Mouse (Mus musculus) liver, embryonic 11.5 days (tissue): ENCODE data around the gene Slc6a6. TPM values are rescaled to one million over a fixed set of nuclear protein-coding genes. Genes with fewer than 3 reads are reported as not detected.

ENCODE experiments used
- ATAC-seq: fragments of 200-750 bp; cut with Nextera tagmentation; replicated peaks from 2 replicates; pipeline ENCODE4 v1.8.0; 2017; ENCODE audit warnings: moderate number of reproducible peaks, mild to moderate bottlenecking, moderate TSS enrichment, moderate library complexity; ENCODE audit not compliant: low FRiP score
- DNase-seq: peaks from one replicate; pipeline ENCODE4 v3.0.0-alpha.2; 2017; ENCODE audit warnings: low spot score
- H3K27ac ChIP-seq: fragments of 300-500 bp; sonication (generic); 2 replicates; pipeline ENCODE4 v1.5.1; 2014; ENCODE audit warnings: mild to moderate bottlenecking, low read depth, low read length, control low read depth
- H3K27me3 ChIP-seq: fragments of 300-500 bp; sonication (generic); replicated peaks from 2 replicates; pipeline ENCODE4 v1.6.1; 2014; ENCODE audit warnings: low read length, mixed read lengths; ENCODE audit not compliant: control insufficient read depth, insufficient read depth
- H3K36me3 ChIP-seq: fragments of 300-500 bp; sonication (generic); 2 replicates; pipeline ENCODE4 v1.6.1; 2014; ENCODE audit warnings: mild to moderate bottlenecking, low read length, moderate library complexity, mixed read lengths; ENCODE audit not compliant: control insufficient read depth, insufficient read depth
- H3K4me1 ChIP-seq: fragments of 300-500 bp; sonication (generic); replicated peaks from 2 replicates; pipeline ENCODE4 v1.6.1; 2014; ENCODE audit warnings: low read length, mixed read lengths; ENCODE audit not compliant: control insufficient read depth, insufficient read depth
- H3K4me2 ChIP-seq: fragments of 300-500 bp; sonication (generic); 2 replicates; pipeline ENCODE4 v1.6.1; 2014; ENCODE audit warnings: mild to moderate bottlenecking, control low read depth, moderate library complexity
- H3K4me3 ChIP-seq: fragments of 300-500 bp; sonication (generic); 2 replicates; pipeline ENCODE4 v1.5.1; 2014; ENCODE audit warnings: low read depth, low read length, control low read depth
- H3K9ac ChIP-seq: fragments of 300-500 bp; sonication (generic); 2 replicates; pipeline ENCODE4 v1.6.1; 2014; ENCODE audit warnings: low read depth, low read length, control low read depth
- H3K9me3 ChIP-seq: fragments of 300-500 bp; sonication (generic); 2 replicates; pipeline ENCODE4 v1.6.1; 2016; ENCODE audit warnings: low read length, inconsistent platforms, mixed read lengths; ENCODE audit not compliant: control insufficient read depth
- WGBS: fragments of 180-500 bp; shearing (Covaris S2); extraction: QIAGEN DNeasy Blood & Tissue Kit; methylation state at CpG from one replicate; pipeline ENCODE4 v1.1.7; 2014; 5-methylcytosine and 5-hydroxymethylcytosine counted together
- polyA plus RNA-seq: library from polyadenylated mRNA; unstranded; fragments of >200 nt; fragmentation: Nextera tagmentation; extraction: Ambion mirVana; gene quantifications from 2 replicates; pipeline ENCODE4 v1.2.1, GENCODE M21; 2014

Slc6a6 gene
- polyA plus RNA-seq, 1 experiment from 2014 or later, result 33.2 TPM

DNA sequence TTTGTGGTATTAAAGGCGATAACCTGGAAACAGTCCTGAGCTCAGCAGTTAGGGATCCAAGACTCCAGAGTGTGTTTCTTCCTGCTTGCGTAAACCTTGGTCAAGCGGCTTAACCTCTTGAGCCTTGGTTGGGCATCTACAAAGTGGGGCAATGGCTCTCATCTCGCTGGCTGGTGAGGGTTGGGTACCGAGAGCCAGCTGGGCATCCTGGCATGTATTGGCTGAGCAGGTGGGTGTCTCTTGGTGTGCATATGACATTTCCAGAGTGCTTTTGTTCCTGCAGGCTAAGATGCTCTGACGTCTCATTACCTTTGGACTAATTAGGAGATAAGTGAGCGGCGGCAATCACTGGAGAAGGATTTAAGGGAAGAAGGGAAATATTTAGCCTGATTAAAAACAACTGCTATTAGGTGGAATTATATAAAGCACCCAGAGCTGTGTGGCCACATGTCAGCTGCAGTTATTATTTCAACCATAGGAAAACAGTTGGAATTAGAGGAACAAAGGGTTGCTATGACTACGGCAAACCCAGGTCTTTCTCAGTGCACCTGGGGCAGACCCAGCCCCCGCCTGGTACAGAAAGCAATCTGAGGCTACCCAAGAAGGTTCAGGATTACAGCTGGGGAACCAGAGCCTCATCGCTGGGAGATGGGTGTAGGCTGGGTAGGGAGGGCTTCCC, 24.2 kb downstream of the Slc6a6 start:
- ATAC-seq (no peak), DNase-seq (no peak)
- Histone ChIP-seq H3K9ac (no peak overlapping the region), H3K27ac (no peak overlapping the region), H3K4me1 (peaks cover 27% of the 10 kb centered on the region), H3K27me3 (no peaks in the 10 kb centered on the region), H3K4me2 (no peak overlapping the region), H3K4me3 (no peak overlapping the region), H3K36me3 (peaks cover 22% of the 10 kb centered on the region), H3K9me3 (no peaks in the 10 kb centered on the region; the same call in 1 of the 2 replicates)
- WGBS, result 91% methylated on average over 11 of the region's 11 CpGs

DNA sequence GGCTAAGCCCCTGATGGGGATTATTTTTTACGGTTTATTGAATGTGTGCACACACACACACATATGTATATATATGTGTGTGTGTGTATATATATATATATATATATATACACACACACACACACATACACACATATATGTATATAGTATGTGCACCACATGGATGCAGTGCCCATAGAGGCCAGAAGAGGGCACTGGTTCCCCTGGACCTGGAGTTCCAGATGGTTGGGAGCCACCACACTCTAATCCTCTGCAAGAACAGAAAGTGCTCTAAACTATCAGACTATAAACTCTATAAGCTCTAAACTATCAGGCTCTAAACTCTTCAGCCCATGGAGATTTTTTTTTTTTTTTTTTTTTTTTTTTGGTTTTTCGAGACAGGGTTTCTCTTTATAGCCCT, 25.1 kb downstream of the Slc6a6 start:
- H3K4me2 ChIP-seq, result no peak overlapping the region
- DNase-seq (no peak), ATAC-seq (no peak)
- H3K4me1 ChIP-seq, result peaks cover 35% of the 10 kb centered on the region
- H3K9ac ChIP-seq, result no peak overlapping the region
- no peak overlapping the region for H3K27ac ChIP-seq
- WGBS, result 96% methylated on average over 1 of the region's 2 CpGs
- no peak overlapping the region for H3K4me3 ChIP-seq
- H3K27me3 ChIP-seq, result no peaks in the 10 kb centered on the region
- no peaks in the 10 kb centered on the region; the same call in 1 of the 2 replicates for H3K9me3 ChIP-seq
- peaks cover 22% of the 10 kb centered on the region for H3K36me3 ChIP-seq

- ATAC-seq, result no peak
- H3K27ac ChIP-seq, result no peak overlapping the region; the same call in 1 of the 2 replicates
Measured at GRCm38 (mm10) chr6:91710345-91710930, 26.6 kb downstream of the Slc6a6 start.

DNA sequence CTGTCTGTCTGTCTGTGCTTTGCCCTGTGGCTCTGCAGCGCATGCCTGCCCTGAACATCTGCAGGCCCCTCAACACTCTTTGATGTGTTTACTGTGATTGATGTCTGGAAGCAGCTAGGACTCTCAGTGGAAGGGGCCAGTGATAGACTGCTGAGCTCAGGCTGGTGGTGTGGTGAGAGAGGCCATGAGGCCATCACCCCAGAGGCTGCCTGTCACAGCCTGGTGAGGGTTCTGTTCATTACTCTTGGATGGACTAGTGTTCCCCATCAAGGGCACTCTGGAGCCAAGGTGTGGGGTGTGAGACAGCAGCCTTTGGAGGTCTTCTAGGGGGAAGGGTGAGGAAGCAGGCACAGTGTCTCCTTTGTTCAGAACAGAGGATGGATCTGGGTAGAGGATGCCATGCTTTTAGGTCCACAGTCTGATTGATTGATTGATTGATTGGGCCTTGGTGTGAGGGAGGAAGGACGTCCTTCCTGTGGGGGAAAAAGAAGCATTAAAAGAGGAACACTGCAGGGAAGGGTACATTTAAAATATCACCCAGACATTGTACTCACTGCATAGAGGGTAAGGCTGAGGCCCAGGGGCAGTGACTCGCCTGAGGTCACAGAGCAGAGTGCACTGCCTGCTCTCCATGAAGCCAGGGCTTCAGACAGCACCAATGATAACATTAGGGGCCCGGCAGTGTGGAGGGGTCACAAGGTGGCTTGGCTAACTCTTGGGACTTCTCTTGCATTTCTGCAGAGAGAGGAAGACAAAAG, 28.4 kb downstream of the Slc6a6 start:
- Histone ChIP-seq H3K4me1 (peaks cover 28% of the 10 kb centered on the region), H3K9ac (0 out of 2 replicates have a peak overlapping the region, but pooled peaks have one; percentile 40), H3K4me2 (peak overlapping the region; percentile 36), H3K9me3 (no peaks in the 10 kb centered on the region; the same call in 1 of the 2 replicates), H3K27me3 (no peaks in the 10 kb centered on the region), H3K36me3 (peaks cover 15% of the 10 kb centered on the region), H3K27ac (peak overlapping the region; percentile 79), H3K4me3 (no peak overlapping the region)
- peak; percentile 47 for ATAC-seq
- no peak for DNase-seq
- WGBS, result 23% methylated on average over 4 of the region's 4 CpGs

More at GRCm38 (mm10) chr6:91710345-91710930, 26.6 kb downstream of the Slc6a6 start:
- Histone ChIP-seq H3K4me3 (no peak overlapping the region), H3K9ac (no peak overlapping the region), H3K27me3 (no peaks in the 10 kb centered on the region), H3K4me2 (no peak overlapping the region), H3K36me3 (peaks cover 20% of the 10 kb centered on the region), H3K4me1 (peaks cover 35% of the 10 kb centered on the region), H3K9me3 (no peaks in the 10 kb centered on the region; the same call in 1 of the 2 replicates)
- WGBS, result 72% methylated on average over 6 of the region's 6 CpGs
- no peak for DNase-seq

DNA sequence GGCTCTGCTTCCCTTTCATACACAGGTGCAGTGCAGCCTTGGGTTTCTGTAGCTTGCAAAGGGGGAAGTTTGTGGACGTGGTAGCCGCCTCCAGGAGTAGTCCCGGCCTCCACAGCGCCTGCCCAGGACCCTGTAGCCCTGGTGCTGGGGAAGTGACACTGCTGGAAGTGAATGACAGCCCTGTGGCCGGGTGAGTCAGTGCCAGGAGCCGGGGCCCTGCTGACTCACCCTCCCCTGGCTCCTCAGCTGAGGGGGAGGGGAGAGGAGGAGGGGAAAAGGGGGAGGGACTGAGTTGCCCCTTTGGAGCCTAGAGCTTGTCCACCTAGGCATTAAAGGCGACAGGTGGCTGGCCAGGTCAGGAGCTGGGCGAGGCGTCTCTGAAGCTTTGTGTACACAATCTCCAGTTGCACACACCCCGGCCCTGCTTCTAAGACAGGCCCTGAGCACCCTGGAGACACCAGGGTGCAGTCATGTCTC, 29.0 kb downstream of the Slc6a6 start:
- Histone ChIP-seq H3K9me3 (no peaks in the 10 kb centered on the region; the same call in 1 of the 2 replicates), H3K36me3 (peaks cover 15% of the 10 kb centered on the region), H3K9ac (no peak overlapping the region), H3K27me3 (no peaks in the 10 kb centered on the region), H3K4me1 (peaks cover 28% of the 10 kb centered on the region), H3K4me2 (peak overlapping the region; percentile 36), H3K4me3 (no peak overlapping the region), H3K27ac (peak overlapping the region; percentile 79)
- 12% methylated on average over 10 of the region's 10 CpGs for WGBS
- peak; percentile 66 for DNase-seq
- peak; percentile 79 for ATAC-seq

DNA sequence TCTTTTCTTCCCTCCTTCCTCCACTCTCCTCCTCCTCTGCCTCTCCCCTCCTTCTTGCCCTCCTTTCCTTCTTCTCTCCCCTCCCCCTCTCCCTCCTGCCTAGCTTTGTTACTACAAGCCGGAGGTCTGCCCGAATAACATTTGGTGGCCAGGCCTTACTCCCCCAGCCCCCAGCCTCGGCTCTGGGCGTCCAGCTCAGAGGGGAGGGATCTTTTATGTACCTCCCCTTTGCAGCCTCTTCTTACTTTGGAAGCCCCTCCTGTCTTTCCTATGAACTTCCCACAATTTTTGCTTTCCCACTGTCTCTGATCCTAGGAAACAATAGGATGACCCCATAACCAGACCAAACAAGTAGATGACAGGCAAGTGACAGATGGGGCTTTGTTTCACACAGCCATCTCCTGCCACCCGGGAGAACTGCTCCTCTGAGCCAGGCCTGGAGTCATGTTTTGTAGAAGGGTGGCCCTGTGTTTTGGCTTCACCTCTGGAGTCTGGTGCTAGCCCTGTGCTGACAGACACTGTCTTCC, 29.6 kb downstream of the Slc6a6 start:
- Histone ChIP-seq H3K36me3 (peaks cover 10% of the 10 kb centered on the region), H3K9ac (peak overlapping the region; percentile 25; the same call in 1 of the 2 replicates), H3K4me2 (peak overlapping the region; percentile 36), H3K9me3 (no peaks in the 10 kb centered on the region; the same call in 1 of the 2 replicates), H3K4me1 (peaks cover 29% of the 10 kb centered on the region), H3K4me3 (no peak overlapping the region), H3K27me3 (no peaks in the 10 kb centered on the region), H3K27ac (peak overlapping the region; percentile 79)
- peak; percentile 6; the same call in 1 of the 2 replicates for ATAC-seq
- DNase-seq, result no peak
- 17% methylated on average over 5 of the region's 5 CpGs for WGBS

DNA sequence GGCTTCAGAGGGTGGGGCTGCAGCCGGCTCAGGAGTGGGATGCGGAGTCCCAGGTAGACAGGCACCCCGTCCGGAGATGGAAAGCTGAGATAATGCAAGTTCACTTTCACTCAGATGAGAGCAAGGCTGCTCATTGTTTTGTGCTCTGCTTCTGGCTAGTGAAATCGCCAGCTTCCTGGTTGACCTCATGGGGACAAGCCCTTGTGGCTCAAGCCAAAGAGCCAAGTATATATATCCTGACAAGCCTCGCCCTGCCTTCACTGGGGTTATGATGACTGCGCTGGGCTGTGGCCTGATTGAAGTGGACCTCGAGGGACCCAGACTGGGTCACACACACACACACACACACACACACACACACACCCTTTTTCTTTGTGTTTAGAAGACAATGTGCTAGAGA, 31.2 kb downstream of the Slc6a6 start:
- H3K4me3 ChIP-seq, result no peak overlapping the region
- ATAC-seq (no peak), DNase-seq (no peak)
- H3K27me3 ChIP-seq, result no peaks in the 10 kb centered on the region
- no peak overlapping the region for H3K27ac ChIP-seq
- no peak overlapping the region for H3K4me2 ChIP-seq
- no peak overlapping the region for H3K9ac ChIP-seq
- peaks cover 43% of the 10 kb centered on the region for H3K4me1 ChIP-seq
- WGBS, result 77% methylated on average over 8 of the region's 8 CpGs
- H3K9me3 ChIP-seq, result no peaks in the 10 kb centered on the region
- peaks cover 7% of the 10 kb centered on the region for H3K36me3 ChIP-seq

DNA sequence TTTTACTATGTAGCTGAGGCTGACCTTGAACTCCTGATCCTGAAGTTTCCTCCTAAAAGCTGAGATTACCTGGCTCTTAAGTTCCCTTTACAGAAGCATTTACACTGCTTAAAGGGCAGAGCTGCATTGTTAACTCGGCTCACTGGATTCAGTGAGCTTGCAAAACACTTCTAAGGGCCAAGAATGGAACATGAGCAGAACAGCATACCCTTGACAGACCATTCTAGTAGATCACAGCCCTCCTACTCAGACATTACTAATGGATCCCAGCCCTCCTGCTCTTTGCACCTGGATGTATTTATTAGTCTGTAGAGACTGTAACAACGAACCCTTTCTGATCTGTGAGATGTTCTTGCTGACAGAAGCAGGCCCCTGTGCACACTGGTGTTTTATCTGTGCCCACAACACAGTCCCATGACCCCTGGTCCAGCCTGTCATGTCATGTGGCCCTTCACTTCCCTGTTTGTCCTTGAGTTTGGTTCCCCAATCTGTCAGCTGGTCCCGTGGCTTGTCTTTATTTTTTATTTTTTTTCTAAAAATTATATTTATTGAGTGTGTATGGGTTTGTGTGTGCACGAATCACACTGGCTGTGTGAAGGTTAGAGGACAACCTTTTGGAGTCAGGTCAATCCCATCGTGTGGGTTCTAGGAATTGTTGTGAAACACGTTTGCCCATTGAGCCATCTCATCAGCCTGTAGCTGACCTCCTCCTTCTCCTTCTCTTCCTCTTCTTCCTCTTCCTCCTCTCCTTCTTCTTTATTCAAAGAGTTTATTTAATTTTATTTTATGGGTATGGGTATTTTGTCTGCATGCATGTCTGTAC, 32.3 kb downstream of the Slc6a6 start:
- ATAC-seq (no peak), DNase-seq (no peak)
- no peaks in the 10 kb centered on the region for H3K9me3 ChIP-seq
- no peak overlapping the region for H3K9ac ChIP-seq
- WGBS, result 54% methylated on average over 6 of the region's 6 CpGs
- no peaks in the 10 kb centered on the region for H3K27me3 ChIP-seq
- H3K4me3 ChIP-seq, result no peak overlapping the region
- peaks cover 49% of the 10 kb centered on the region for H3K4me1 ChIP-seq
- no peak overlapping the region for H3K27ac ChIP-seq
- H3K36me3 ChIP-seq, result peaks cover 7% of the 10 kb centered on the region
- H3K4me2 ChIP-seq, result no peak overlapping the region
